Mouse (Mus musculus) forelimb bud, embryonic 11.5 days (tissue): Measurements from ENCODE around the gene Rnf5.

ENCODE experiments used
- DNase-seq: peaks from one replicate; pipeline ENCODE4 v3.0.0-alpha.2; 2012; ENCODE audit warnings: low read depth, low spot score

Gene Rnf5

GRCm38 (mm10) chr17:34586796-34587422, 16.6 kb downstream of the Rnf5 start:
- peak; percentile 85 for DNase-seq

- DNase-seq = no peak
Observed at GRCm38 (mm10) chr17:34585877-34586771, 17.4 kb downstream of the Rnf5 start.

GRCm38 (mm10) chr17:34585121-34585520, 18.4 kb downstream of the Rnf5 start:
- no peak for DNase-seq

GRCm38 (mm10) chr17:34583819-34584218, 19.7 kb downstream of the Rnf5 start:
- no peak for DNase-seq

- DNase-seq = no peak
Observed at GRCm38 (mm10) chr17:34583397-34583796, 20.1 kb downstream of the Rnf5 start.

- no peak for DNase-seq
Observed at GRCm38 (mm10) chr17:34582528-34582927, 21.0 kb downstream of the Rnf5 start.

- no peak for DNase-seq
Observed at GRCm38 (mm10) chr17:34578070-34578469, 25.4 kb downstream of the Rnf5 start.

GRCm38 (mm10) chr17:34576577-34576976, 26.9 kb downstream of the Rnf5 start:
- no peak for DNase-seq

- DNase-seq = no peak
Observed at GRCm38 (mm10) chr17:34572361-34572760, 31.1 kb downstream of the Rnf5 start.

GRCm38 (mm10) chr17:34571875-34572274, 31.6 kb downstream of the Rnf5 start:
- DNase-seq = no peak

- no peak for DNase-seq
Observed at GRCm38 (mm10) chr17:34569919-34570318, 33.6 kb downstream of the Rnf5 start.

- no peak for DNase-seq
Observed at GRCm38 (mm10) chr17:34568421-34568820, 35.1 kb downstream of the Rnf5 start.

GRCm38 (mm10) chr17:34567311-34567710, 36.2 kb downstream of the Rnf5 start:
- no peak for DNase-seq

GRCm38 (mm10) chr17:34564796-34565195, 38.7 kb downstream of the Rnf5 start:
- DNase-seq = no peak

GRCm38 (mm10) chr17:34564003-34564421, 39.5 kb downstream of the Rnf5 start, which contains the start of gene Notch4:
Notch4 (plus strand) TSS chr17:34564268.
- DNase-seq = no peak

GRCm38 (mm10) chr17:34563354-34563753, 40.1 kb downstream of the Rnf5 start:
- no peak for DNase-seq

GRCm38 (mm10) chr17:34562595-34562994, 40.9 kb downstream of the Rnf5 start:
- no peak for DNase-seq

GRCm38 (mm10) chr17:34561200-34561599, 42.3 kb downstream of the Rnf5 start:
- no peak for DNase-seq

GRCm38 (mm10) chr17:34560438-34560837, 43.1 kb downstream of the Rnf5 start:
- DNase-seq = no peak

- DNase-seq = no peak
Observed at GRCm38 (mm10) chr17:34559895-34560294, 43.6 kb downstream of the Rnf5 start.

GRCm38 (mm10) chr17:34559116-34559515, 44.4 kb downstream of the Rnf5 start:
- no peak for DNase-seq

- no peak for DNase-seq
Observed at GRCm38 (mm10) chr17:34557411-34557810, 46.1 kb downstream of the Rnf5 start.

- DNase-seq = no peak
Observed at GRCm38 (mm10) chr17:34556406-34556805, 47.1 kb downstream of the Rnf5 start.
